Mouse (Mus musculus) lung, postnatal 25 days (tissue): ENCODE measurements around the gene Uckl1.
A peak's percentile ranks its signal among the peaks of the same experiment; 100 is the strongest.

Experiments used
- DNase-seq: peaks from one replicate; pipeline ENCODE4 v3.0.0; 2022; ENCODE audit warnings: low spot score

The Uckl1 gene

DNA sequence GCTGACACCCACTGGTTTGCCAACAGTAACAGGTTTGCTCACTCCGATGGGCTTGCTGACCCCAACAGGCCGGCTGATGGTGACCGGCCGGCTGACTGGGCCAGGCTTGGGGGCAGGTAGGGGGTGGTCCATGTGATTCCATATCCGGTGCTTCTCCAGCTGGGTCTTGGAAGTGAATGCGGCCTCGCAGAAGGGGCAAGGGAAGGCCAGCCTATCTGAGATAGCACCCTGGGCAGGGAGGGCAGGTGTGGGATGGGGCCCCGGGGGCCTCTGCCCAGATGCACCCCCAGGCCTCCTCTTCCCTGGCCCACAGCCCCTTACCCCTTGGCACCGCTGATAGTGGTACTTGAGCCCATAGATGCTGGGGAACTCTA lies 5.0 kb upstream of the Uckl1 start:
- DNase-seq, result no peak

DNA sequence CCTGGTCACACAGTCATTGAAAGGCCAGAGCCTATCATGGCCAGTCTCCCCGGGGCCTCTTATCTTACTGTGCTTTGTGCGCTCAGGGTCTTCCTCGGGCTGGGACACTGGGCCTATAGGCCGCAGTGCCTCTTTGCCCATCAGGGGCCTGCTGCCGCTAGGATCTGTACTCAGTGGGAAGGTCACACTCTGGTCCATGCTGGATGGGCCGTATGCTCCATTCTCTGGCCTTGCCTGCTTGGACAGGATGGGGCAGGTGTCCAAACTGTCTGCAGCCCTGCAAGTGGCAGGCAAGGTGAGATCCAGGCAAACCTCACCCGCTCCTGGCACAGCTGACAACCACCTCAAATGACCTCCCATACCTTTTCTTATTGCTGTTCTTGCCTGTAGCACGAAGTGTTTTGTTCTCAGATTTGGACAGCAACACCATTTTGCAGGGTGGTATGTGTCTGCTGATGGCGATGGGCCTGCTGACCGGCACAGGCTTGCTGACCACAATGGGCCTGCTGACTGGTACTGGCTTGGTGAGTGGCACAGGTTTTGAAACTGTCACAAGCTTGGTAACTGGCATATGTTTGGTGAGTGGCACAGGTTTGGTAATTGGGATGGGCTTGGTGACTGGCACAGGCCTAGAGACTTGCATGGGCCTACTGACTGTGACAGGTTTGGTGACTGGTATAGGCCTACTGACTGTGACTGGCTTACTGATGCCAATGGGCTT lies 4.5 kb upstream of the Uckl1 start:
- DNase-seq, result no peak

DNA sequence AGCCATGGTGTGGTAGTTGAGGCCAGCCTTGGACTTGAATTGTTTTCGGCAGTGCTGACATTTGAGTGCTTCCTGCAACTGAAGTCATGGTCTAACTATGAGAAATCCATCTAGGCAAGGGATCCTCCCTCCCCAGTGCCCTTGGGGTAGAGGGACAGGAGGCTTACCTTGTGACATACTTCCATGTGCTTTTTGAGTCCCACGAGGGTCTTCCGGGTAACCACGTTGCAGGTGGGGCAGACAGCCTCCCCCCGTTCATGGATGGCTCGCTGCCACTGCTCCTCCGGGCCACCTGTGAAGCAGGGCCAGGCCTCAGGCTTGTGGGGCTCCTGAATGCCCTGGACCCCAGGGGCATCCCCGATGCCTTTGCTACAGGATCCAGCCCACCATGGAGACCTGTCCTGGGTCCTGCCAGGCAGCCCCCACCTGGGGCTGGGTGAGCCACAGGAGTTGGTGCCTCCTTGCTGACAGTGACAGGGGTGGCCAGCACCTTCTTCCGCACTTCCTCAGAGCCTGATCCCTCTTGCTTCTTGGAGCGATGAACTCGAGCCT lies 3.6 kb upstream of the Uckl1 start:
- no peak for DNase-seq

GRCm38 (mm10) chr2:181587796-181588195 lies 3.1 kb upstream of the Uckl1 start:
- DNase-seq, result no peak

GRCm38 (mm10) chr2:181586124-181586523 lies 1.4 kb upstream of the Uckl1 start:
- no peak for DNase-seq

- no peak for DNase-seq
These were observed 814 bp upstream of the Uckl1 start for GRCm38 (mm10) chr2:181585506-181585905.

GRCm38 (mm10) chr2:181583460-181584257 lies 1.0 kb downstream of the Uckl1 start:
- no peak for DNase-seq

- DNase-seq, result no peak
These were observed 1.8 kb downstream of the Uckl1 start for GRCm38 (mm10) chr2:181582939-181583338.

- no peak for DNase-seq
These were observed 2.3 kb downstream of the Uckl1 start for GRCm38 (mm10) chr2:181582358-181582757.

GRCm38 (mm10) chr2:181581402-181582120 lies 3.1 kb downstream of the Uckl1 start:
- DNase-seq, result peak; percentile 87

- DNase-seq, result peak; percentile 89
These were observed 3.7 kb downstream of the Uckl1 start for GRCm38 (mm10) chr2:181581016-181581401.

DNA sequence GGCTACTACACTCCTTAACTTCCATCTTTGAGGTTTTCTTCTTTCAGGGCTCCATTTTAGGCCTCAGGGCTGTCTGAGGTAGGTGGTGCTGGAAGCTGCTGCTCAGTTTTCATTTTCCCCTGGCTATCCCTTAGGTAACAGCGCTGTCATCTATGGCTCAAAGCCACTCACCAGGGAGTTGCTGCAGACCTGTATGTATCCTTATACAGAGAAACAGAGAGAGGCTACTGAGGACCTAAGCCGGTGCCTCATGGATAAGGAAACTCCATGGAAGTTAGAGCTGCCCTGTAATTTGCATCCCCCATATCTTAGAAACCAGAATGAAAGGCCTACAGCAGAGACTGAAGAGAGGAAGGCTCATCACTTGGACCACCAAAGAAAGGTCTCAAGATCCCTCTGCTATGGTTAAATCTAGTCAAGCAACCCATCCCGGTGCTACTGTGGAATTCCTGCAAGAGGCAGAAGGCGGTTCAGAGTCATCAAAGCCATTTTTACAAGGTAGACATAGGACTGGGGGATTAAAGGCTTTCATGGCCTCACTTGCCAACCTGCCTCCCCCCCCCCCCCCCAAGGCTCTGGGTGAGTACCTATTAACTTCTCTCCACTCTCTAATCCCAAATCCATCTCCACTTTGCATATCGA lies 4.4 kb downstream of the Uckl1 start:
- no peak for DNase-seq

DNA sequence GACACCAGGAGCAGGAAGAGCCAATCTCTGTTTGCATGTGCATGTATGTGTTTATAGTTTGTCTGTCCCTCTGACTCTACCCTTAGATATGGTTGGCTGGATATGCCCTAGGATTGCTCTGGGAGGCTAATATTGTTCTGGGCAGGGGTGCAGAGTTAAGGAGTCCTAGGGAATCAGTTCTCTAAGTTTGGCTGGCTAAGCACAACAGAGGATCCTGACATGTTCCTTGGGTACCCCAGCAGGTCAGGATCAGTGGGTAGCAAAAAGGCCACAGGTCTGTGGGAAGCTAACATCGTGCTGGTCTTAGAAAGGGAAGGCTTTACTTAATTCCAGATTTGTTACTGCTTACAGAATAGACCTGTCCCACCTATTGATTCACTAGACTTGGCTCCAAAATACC lies 5.0 kb downstream of the Uckl1 start:
- DNase-seq, result no peak

- DNase-seq, result no peak
These were observed 5.7 kb downstream of the Uckl1 start for GRCm38 (mm10) chr2:181578790-181579618.

DNA sequence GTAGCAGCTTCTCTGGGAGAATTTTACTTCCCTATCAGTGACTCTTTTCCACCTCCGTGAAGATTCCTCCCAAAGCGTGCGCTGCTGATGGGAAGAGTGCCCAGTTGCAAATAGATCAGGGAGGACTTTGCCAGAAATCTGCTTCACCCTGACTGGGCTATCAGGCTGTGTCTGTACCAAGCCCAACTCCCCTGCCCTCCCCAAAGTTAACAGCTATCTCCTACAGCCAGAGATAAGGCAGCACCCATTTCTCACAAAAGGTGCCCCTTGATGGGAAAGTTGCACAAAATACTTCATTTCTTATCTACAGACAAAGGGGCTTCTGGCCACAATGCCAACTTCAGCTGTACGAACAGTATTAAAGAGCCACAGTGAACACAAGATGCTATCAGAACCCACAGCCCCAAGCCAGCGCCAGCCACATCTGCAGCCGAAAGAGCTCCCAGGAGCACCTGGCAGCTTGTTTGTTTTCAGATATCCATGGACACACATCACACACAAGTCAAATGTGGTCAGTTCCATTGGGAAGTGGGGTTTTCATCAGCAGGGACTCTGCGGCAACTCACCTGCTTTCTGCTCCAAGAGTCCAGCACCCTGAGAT lies 6.6 kb downstream of the Uckl1 start:
- DNase-seq, result no peak

DNA sequence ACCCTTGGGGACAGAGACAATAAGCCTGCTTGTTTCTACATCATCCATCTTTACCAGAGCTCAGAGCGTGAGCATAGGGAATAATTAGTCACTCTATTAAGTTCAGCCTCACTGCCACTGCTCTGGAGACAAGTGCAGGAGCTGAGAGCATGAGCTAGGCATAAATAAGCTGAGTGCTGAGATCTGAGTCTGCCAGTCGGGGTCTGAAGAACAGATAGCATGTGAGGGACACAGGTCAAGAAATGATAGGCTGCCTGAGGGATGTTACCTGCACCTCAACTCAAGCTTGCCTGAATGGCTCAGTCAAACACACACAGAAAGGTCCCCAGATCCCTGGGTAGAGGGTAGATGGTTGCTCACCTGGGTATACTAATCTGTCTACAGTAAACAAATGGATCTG lies 7.6 kb downstream of the Uckl1 start:
- no peak for DNase-seq

- DNase-seq, result no peak
These were observed 8.1 kb downstream of the Uckl1 start for GRCm38 (mm10) chr2:181576613-181577012.

- no peak for DNase-seq
These were observed 9.7 kb downstream of the Uckl1 start for GRCm38 (mm10) chr2:181574921-181575545.

DNA sequence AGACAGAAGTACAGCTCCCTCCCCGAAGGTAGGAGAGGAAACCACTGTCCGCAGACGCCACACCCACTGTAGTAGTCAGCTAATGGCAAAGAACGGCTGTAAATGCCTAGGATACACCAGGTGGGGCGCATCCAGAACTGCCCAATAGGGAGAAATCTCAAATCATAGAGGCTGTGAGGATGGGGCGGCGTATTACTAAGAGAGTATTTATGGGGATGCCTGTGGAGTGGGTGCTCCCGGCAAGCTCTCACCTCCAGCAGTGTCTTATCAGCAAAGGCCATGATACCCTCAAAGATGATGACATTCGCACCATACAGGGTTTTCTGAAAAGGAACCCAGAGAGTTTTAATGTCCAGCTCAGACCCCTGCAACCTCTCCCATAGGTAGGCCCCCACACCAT lies 10.7 kb downstream of the Uckl1 start:
- no peak for DNase-seq
